Mouse (Mus musculus) cerebellum, adult 2 months (tissue): ENCODE measurements around the gene Gm21767. TPM values are rescaled to one million over a fixed set of nuclear protein-coding genes. Genes with fewer than 3 reads are reported as not detected.
"Not testable (repeated sequence)": the region's sequence is repeated elsewhere in the genome, so short reads cannot be mapped to it uniquely, and the experiment has no call there.

Source experiments
- DNase-seq, 2 experiments: peaks; one replicate each; pipeline ENCODE4 v3.0.0; 2021
- H3K27ac ChIP-seq: fragments of 200-500 bp; 2 replicates; pipeline ENCODE4 v1.5.1; 2012; ENCODE audit warnings: low read length, control low read depth, inconsistent platforms; ENCODE audit not compliant: insufficient read depth
- H3K27me3 ChIP-seq: fragments of 200-500 bp; 2 replicates; pipeline ENCODE4 v1.6.1; 2012; ENCODE audit warnings: inconsistent platforms, mild to moderate bottlenecking, low read length, moderate library complexity; ENCODE audit not compliant: control insufficient read depth, insufficient read depth
- H3K4me1 ChIP-seq: fragments of 200-500 bp; 2 replicates; pipeline ENCODE4 v1.6.1; 2011; ENCODE audit warnings: low read length; ENCODE audit not compliant: control insufficient read depth, insufficient read depth
- H3K4me3 ChIP-seq: fragments of 200-500 bp; replicated peaks from 2 replicates; pipeline ENCODE3; 2011; ENCODE audit warnings: mild to moderate bottlenecking, low read depth, low read length, control low read depth; ENCODE audit not compliant: insufficient read depth
- WGBS: fragments of 180-500 bp; shearing (Covaris S2); methylation state at CpG from one replicate; pipeline ENCODE4 v1.1.7; 2018; 5-methylcytosine and 5-hydroxymethylcytosine counted together
- polyA plus RNA-seq: library from polyadenylated mRNA; depleted of rRNA; stranded (reverse); fragments of >200 nt; gene quantifications from 2 replicates; pipeline ENCODE4 v1.2.3, GENCODE M21; 2012; rRNA removed

The Gm21767 gene
- not detected in 2 replicates for polyA plus RNA-seq

- not testable (repeated sequence) for H3K4me3 ChIP-seq, H3K27ac ChIP-seq, DNase-seq, H3K27me3 ChIP-seq, H3K4me1 ChIP-seq
- WGBS = no CpG with 5 or more reads among the region's 3 CpGs
Measured at GRCm38 (mm10) chrY:13941438-13941837, at the start of gene Gm21767. Gm21767 (plus strand) TSS chrY:13941738.
